Mouse (Mus musculus) MEL (cell line): Measurements from ENCODE around the gene Adam1b. TPM values are rescaled to one million over a fixed set of nuclear protein-coding genes. Genes with fewer than 3 reads are reported as not detected.

Experiments used
- DNase-seq: peaks from one replicate; pipeline ENCODE4 v3.0.0; 2011; ENCODE audit warnings: low read depth, low spot score
- H3K27ac ChIP-seq: 2 replicates; pipeline ENCODE4 v1.5.1; 2012; ENCODE audit warnings: low read depth, mild to moderate bottlenecking, control low read depth, low read length, moderate library complexity; ENCODE audit not compliant: control insufficient read depth
- H3K27me3 ChIP-seq, 2 experiments: fragments of 150-350 bp in 1 of 2; sonication (generic) in 1 of 2; 2 replicates each; pipeline ENCODE4 v1.6.1; 2012; ENCODE audit warnings: low read length in 2 of 2, mild to moderate bottlenecking in 2 of 2, improper control_type of control experiment in 1 of 2, moderate library complexity in 1 of 2; ENCODE audit not compliant: insufficient read depth in 2 of 2, control insufficient read depth in 1 of 2
- H3K36me3 ChIP-seq, 2 experiments: 2 replicates each; pipeline ENCODE4 v1.6.1; 2012 to 2014; ENCODE audit warnings: low read length in 2 of 2, improper control_type of control experiment in 1 of 2, inconsistent platforms in 1 of 2, mild to moderate bottlenecking in 1 of 2; ENCODE audit not compliant: insufficient read depth in 2 of 2, control insufficient read depth in 1 of 2
- H3K4me1 ChIP-seq, 2 experiments: fragments of 150-350 bp in 1 of 2; sonication (generic) in 1 of 2; 2 replicates each; pipeline ENCODE4 v1.6.1; 2012; ENCODE audit warnings: low read length in 2 of 2, improper control_type of control experiment in 1 of 2, mild to moderate bottlenecking in 1 of 2; ENCODE audit not compliant: insufficient read depth in 2 of 2, control insufficient read depth in 1 of 2
- H3K4me3 ChIP-seq, 2 experiments: fragments of 150-350 bp in 1 of 2; sonication (generic) in 1 of 2; 2 replicates each; pipeline ENCODE4 v1.5.1; 2012; ENCODE audit warnings: low read depth in 2 of 2, low read length in 2 of 2, mild to moderate bottlenecking in 2 of 2, moderate library complexity in 2 of 2, control low read depth in 1 of 2, improper control_type of control experiment in 1 of 2; ENCODE audit not compliant: control insufficient read depth in 1 of 2, insufficient read depth in 1 of 2
- H3K79me2 ChIP-seq: 2 replicates; pipeline ENCODE4 v1.6.1; 2012; ENCODE audit warnings: mild to moderate bottlenecking, low read length, moderate library complexity; ENCODE audit not compliant: control insufficient read depth, poor library complexity, insufficient read depth
- H3K9ac ChIP-seq: 2 replicates; pipeline ENCODE4 v1.6.1; 2012; ENCODE audit warnings: low read depth, mild to moderate bottlenecking, control low read depth, low read length, moderate library complexity; ENCODE audit not compliant: control insufficient read depth, poor library complexity, severe bottlenecking
- H3K9me3 ChIP-seq: fragments of 150-350 bp; sonication (generic); replicated peaks from 2 replicates; pipeline ENCODE4 v1.6.1; 2012; ENCODE audit warnings: mild to moderate bottlenecking, low read length, improper control_type of control experiment, moderate library complexity; ENCODE audit not compliant: insufficient read depth
- CHD2 ChIP-seq: IDR thresholded peaks from 2 replicates; pipeline ENCODE4 v1.6.1; 2011; ENCODE audit warnings: low read length, improper control_type of control experiment
- CTCF ChIP-seq, 3 experiments: IDR thresholded peaks in 2 of 3; conservative IDR thresholded peaks in 1 of 3; 2 replicates each; pipeline ENCODE4 v1.5.1; 2011 to 2012; ENCODE audit warnings: low read length in 3 of 3, low read depth in 2 of 3, mild to moderate bottlenecking in 2 of 3, improper control_type of control experiment in 1 of 3, inconsistent platforms in 1 of 3, mixed read lengths in 1 of 3, moderate library complexity in 1 of 3; ENCODE audit not compliant: control insufficient read depth in 1 of 3, insufficient read depth in 1 of 3, poor library complexity in 1 of 3, severe bottlenecking in 1 of 3
- E2F4 ChIP-seq: IDR thresholded peaks from 2 replicates; pipeline ENCODE4 v1.6.1; 2011; ENCODE audit warnings: low read depth, low read length, improper control_type of control experiment, borderline replicate concordance
- EP300 ChIP-seq, 2 experiments: IDR thresholded peaks; 2 replicates each; pipeline ENCODE4 v1.6.1; 2011; ENCODE audit warnings: improper control_type of control experiment in 2 of 2, low read length in 2 of 2, low read depth in 1 of 2, mild to moderate bottlenecking in 1 of 2
- GABPA ChIP-seq: IDR thresholded peaks from 2 replicates; pipeline ENCODE4 v1.6.1; 2012; ENCODE audit warnings: low read depth, mild to moderate bottlenecking, inconsistent platforms, low read length, improper control_type of control experiment, moderate library complexity
- HCFC1 ChIP-seq: IDR thresholded peaks from 2 replicates; pipeline ENCODE4 v1.6.1; 2012; ENCODE audit warnings: low read depth, mild to moderate bottlenecking, inconsistent platforms, low read length, improper control_type of control experiment, moderate library complexity
- JUND ChIP-seq: IDR thresholded peaks from 2 replicates; pipeline ENCODE4 v1.6.1; 2011; ENCODE audit warnings: low read depth, mild to moderate bottlenecking, improper control_type of control experiment, low read length
- KAT2A ChIP-seq: conservative IDR thresholded peaks from 2 replicates; pipeline ENCODE4 v1.6.1; 2012; ENCODE audit warnings: low read depth, low read length, improper control_type of control experiment, inconsistent platforms
- MEF2A ChIP-seq: IDR thresholded peaks from 2 replicates; pipeline ENCODE4 v1.6.1; 2014; ENCODE audit warnings: low read depth, mild to moderate bottlenecking, inconsistent platforms, low read length, improper control_type of control experiment; ENCODE audit not compliant: poor library complexity, insufficient replicate concordance, severe bottlenecking; ENCODE audit errors: extremely low read depth
- NELFE ChIP-seq: IDR thresholded peaks from 2 replicates; pipeline ENCODE4 v1.6.1; 2011; ENCODE audit warnings: low read depth, low read length, improper control_type of control experiment
- POLR2A ChIP-seq, 2 experiments: IDR thresholded peaks; 2 replicates each; pipeline ENCODE4 v1.6.1; 2011 to 2012; ENCODE audit warnings: low read length in 2 of 2, mild to moderate bottlenecking in 2 of 2, control low read depth in 1 of 2, improper control_type of control experiment in 1 of 2, low read depth in 1 of 2, moderate library complexity in 1 of 2; ENCODE audit not compliant: control insufficient read depth in 1 of 2, insufficient read depth in 1 of 2, poor library complexity in 1 of 2
- SIN3A ChIP-seq: IDR thresholded peaks from 2 replicates; pipeline ENCODE4 v1.6.1; 2012; ENCODE audit warnings: low read length, improper control_type of control experiment, inconsistent platforms
- SMC3 ChIP-seq: IDR thresholded peaks from 2 replicates; pipeline ENCODE4 v1.6.1; 2011; ENCODE audit warnings: low read depth, low read length, improper control_type of control experiment
- TBP ChIP-seq: IDR thresholded peaks from 2 replicates; pipeline ENCODE4 v1.8.0; 2011; ENCODE audit warnings: low read depth, low read length, improper control_type of control experiment
- TCF12 ChIP-seq: IDR thresholded peaks from 2 replicates; pipeline ENCODE4 v1.6.1; 2014; ENCODE audit warnings: low read depth, mild to moderate bottlenecking, inconsistent platforms, low read length, improper control_type of control experiment, moderate library complexity
- UBTF ChIP-seq: IDR thresholded peaks from 2 replicates; pipeline ENCODE4 v1.6.1; 2012; ENCODE audit warnings: low read depth, mild to moderate bottlenecking, inconsistent platforms, low read length, improper control_type of control experiment, moderate library complexity, borderline replicate concordance; ENCODE audit not compliant: insufficient read depth
- ZC3H11A ChIP-seq: IDR thresholded peaks from 2 replicates; pipeline ENCODE4 v1.6.1; 2012; ENCODE audit warnings: low read depth, mild to moderate bottlenecking, inconsistent platforms, low read length, improper control_type of control experiment
- polyA plus RNA-seq, 2 experiments: library from polyadenylated mRNA; stranded (reverse) in 1 of 2; unstranded in 1 of 2; fragments of >175 nt in 1 of 2; fragments of >200 nt in 1 of 2; gene quantifications; 2 replicates each; pipeline versions ENCODE4 v1.2.1 to v1.2.4; 2012; ENCODE audit warnings: low replicate concordance in 2 of 2, low read depth in 1 of 2; ENCODE audit not compliant: insufficient read length in 2 of 2, insufficient read depth in 1 of 2, missing spikeins in 1 of 2
- total RNA-seq: library from RNA; depleted of rRNA; stranded (reverse); fragments of 300-350 nt; gene quantifications from 2 replicates; pipeline ENCODE4 v1.2.3, GENCODE M21; 2012

Adam1b gene
- total and polyA plus RNA-seq, 3 experiments, result 0.06 TPM; not detected in 2

- no peak for DNase-seq
- Histone ChIP-seq H3K4me3 (no peak overlapping the region), H3K9ac (no peak overlapping the region), H3K27me3 (no peaks in the 10 kb centered on the region), H3K4me1 (no peaks in the 10 kb centered on the region), H3K79me2 (0 out of 2 replicates have a peak, but pooled peaks cover 2% of the 10 kb centered on the region), H3K9me3 (no peaks in the 10 kb centered on the region)
- TF ChIP-seq CHD2 (no peak), EP300 (IDR thresholded peaks at IDR 0.05; ENCODE audit: low read depth in 1 of 2, low read length in 2 of 2) (peak in 1 of 2 experiments; percentile 16; a peak in 1 of 4 replicates)
- TF ChIP-seq, all 39 proteins: peak for 1
- Histone ChIP-seq H3K27ac (no peak overlapping the region), H3K36me3 (peaks cover 0 to 22% of the 10 kb centered on the region in 2 experiments; a peak in 2 of 4 replicates)
Observed at GRCm38 (mm10) chr5:121535116-121535515, 31.9 kb upstream of the Adam1b start.

DNA sequence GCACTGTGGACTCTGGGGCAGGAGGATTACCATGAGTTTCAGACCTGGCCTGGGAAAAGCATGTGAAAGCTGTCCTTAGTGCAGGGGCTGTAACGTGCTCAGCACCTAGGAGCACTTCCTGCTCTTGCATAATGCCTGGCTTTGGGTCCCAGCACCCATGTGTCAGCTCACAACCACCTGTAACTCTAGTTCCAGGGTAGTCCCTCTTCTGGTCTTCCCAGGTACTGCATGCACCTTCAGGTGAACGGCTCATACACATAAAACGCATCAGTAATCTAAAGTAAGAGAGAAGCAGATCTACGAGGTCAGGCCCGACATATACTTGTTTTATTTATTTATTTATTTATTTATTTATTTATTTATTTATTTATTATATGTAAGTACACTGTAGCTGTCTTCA, 31.3 kb upstream of the Adam1b start:
- peak; percentile 70 for DNase-seq
- Histone ChIP-seq H3K36me3 (peaks cover 0 to 22% of the 10 kb centered on the region in 2 experiments; a peak in 2 of 4 replicates), H3K9me3 (no peaks in the 10 kb centered on the region), H3K9ac (no peak overlapping the region), H3K79me2 (no peaks in the 10 kb centered on the region), H3K27me3 (no peaks in the 10 kb centered on the region), H3K4me3 (no peak overlapping the region), H3K27ac (no peak overlapping the region), H3K4me1 (no peaks in the 10 kb centered on the region)
- TF ChIP-seq EP300 (IDR thresholded peaks at IDR 0.05; ENCODE audit: low read depth in 1 of 2, low read length in 2 of 2) (no peak), ZC3H11A (no peak), MEF2A (no peak), TBP (no peak), E2F4 (no peak), SMC3 (peak; percentile 42), TCF12 (no peak), JUND (no peak), SIN3A (no peak), NELFE (no peak), HCFC1 (no peak), GABPA (no peak), POLR2A (IDR thresholded peaks at IDR 0.05; ENCODE audit: control insufficient read depth in 1 of 2, insufficient read depth in 1 of 2, low read depth in 1 of 2, low read length in 2 of 2, poor library complexity in 1 of 2) (no peak), KAT2A (no peak), UBTF (no peak), CTCF (IDR thresholded peaks at IDR 0.05 in 2 of 3, conservative IDR thresholded peaks at IDR 0.05 in 1 of 3; ENCODE audit: control insufficient read depth in 1 of 3, insufficient read depth in 1 of 3, low read depth in 2 of 3, low read length in 3 of 3, poor library complexity in 1 of 3, severe bottlenecking in 1 of 3) (peak; percentile 28 to 71 (median 52); a peak in 5 of 6 replicates)
